ENCODE assay signal across 7 mouse cellular contexts in the genomic region with DNA sequence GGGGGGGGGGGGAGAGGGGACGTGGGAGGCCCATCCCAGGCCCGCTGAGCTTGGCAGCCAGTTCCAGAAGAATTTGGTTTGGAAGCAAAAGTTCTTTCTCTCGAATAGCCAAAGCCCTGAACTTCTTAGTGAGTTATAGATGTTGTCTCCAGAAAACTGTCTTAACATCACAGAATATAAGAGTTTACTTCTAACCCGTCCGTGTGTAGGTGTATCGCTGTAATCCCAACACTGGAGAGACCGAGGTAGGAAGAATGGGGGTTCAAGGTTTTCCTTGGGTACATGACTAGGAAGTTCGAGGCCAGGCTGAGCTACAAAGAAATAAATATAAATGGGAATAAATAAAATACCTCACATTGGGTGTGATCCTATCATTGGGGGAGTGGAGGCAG. TPM values are rescaled to one million over a fixed set of nuclear protein-coding genes. Genes with fewer than 3 reads are reported as not detected.
DNase-seq lines count a peak whose midpoint lies in the region; ATAC-seq and TF ChIP-seq lines count a peak whose summit lies in the region.

No protein-coding gene starts in this region.

- no peaks in the 10 kb centered on the region for H3K27me3 ChIP-seq in lung, embryonic 14.5 days (ENCODE audit: insufficient read depth, low read length)
- H3K27me3 ChIP-seq in forebrain, embryonic 14.5 days (replicated peaks; ENCODE audit: control insufficient read depth, insufficient read depth, low read length): no peaks in the 10 kb centered on the region
- H3K27me3 ChIP-seq in limb, embryonic 14.5 days (ENCODE audit: control insufficient read depth, insufficient read depth, low read length): no peaks in the 10 kb centered on the region
- H3K27me3 ChIP-seq in stomach, embryonic 15.5 days (replicated peaks): no peaks in the 10 kb centered on the region

- peak overlapping the region; percentile 85 for H3K4me3 ChIP-seq in lung, embryonic 14.5 days (ENCODE audit: low read depth, low read length)
- peak overlapping the region; percentile 86 for H3K4me3 ChIP-seq in forebrain, embryonic 14.5 days (ENCODE audit: low read depth, low read length)
- peak overlapping the region; percentile 88 for H3K4me3 ChIP-seq in limb, embryonic 14.5 days (replicated peaks; ENCODE audit: low read length)
- peak overlapping the region; percentile 98 for H3K4me3 ChIP-seq in stomach, embryonic 15.5 days (replicated peaks)

- TF ChIP-seq CTCF in lung, embryonic 14.5 days (IDR thresholded peaks at IDR 0.05; ENCODE audit: low read depth): no peak

- WGBS in lung, embryonic 14.5 days: 37% methylated on average over 8 of the region's 8 CpGs
- 44% methylated on average over 8 of the region's 8 CpGs for WGBS in forebrain, embryonic 14.5 days
- 49% methylated on average over 7 of the region's 8 CpGs for WGBS in limb, embryonic 14.5 days
- 37% methylated on average over 8 of the region's 8 CpGs for WGBS in stomach, embryonic 15.5 days

- no peak for DNase-seq in lung, embryonic 14.5 days
- no peak for DNase-seq in lung, postnatal 10 days
- DNase-seq in forebrain, embryonic 14.5 days (ENCODE audit: low spot score): no peak
- DNase-seq in limb, embryonic 14.5 days (ENCODE audit: low spot score): no peak
- DNase-seq in urinary bladder, postnatal 25 days (ENCODE audit: low spot score): no peak
- DNase-seq in thymus, adult 18-20 months: no peak

- no peaks in the 10 kb centered on the region for H3K9me3 ChIP-seq in lung, embryonic 14.5 days (ENCODE audit: low read depth, low read length)
- H3K9me3 ChIP-seq in forebrain, embryonic 14.5 days (replicated peaks; ENCODE audit: control insufficient read depth, low read length): no peaks in the 10 kb centered on the region
- H3K9me3 ChIP-seq in limb, embryonic 14.5 days (ENCODE audit: control insufficient read depth, low read length): no peaks in the 10 kb centered on the region
- no peaks in the 10 kb centered on the region for H3K9me3 ChIP-seq in stomach, embryonic 15.5 days

- H3K4me1 ChIP-seq in lung, embryonic 14.5 days (ENCODE audit: insufficient read depth): 0 out of 2 replicates have a peak, but pooled peaks cover 8% of the 10 kb centered on the region
- peaks cover 6% of the 10 kb centered on the region for H3K4me1 ChIP-seq in forebrain, embryonic 14.5 days (ENCODE audit: control insufficient read depth, insufficient read depth, low read length)
- peaks cover 12% of the 10 kb centered on the region for H3K4me1 ChIP-seq in limb, embryonic 14.5 days (ENCODE audit: control insufficient read depth, insufficient read depth, low read length)
- H3K4me1 ChIP-seq in stomach, embryonic 15.5 days: peaks cover 11% of the 10 kb centered on the region; the same call in 1 of the 2 replicates

- peak overlapping the region; percentile 47 for H3K4me2 ChIP-seq in lung, embryonic 14.5 days
- peak overlapping the region; percentile 66 for H3K4me2 ChIP-seq in forebrain, embryonic 14.5 days (ENCODE audit: low read length)
- H3K4me2 ChIP-seq in limb, embryonic 14.5 days (replicated peaks; ENCODE audit: low read depth, low read length, severe bottlenecking): peak overlapping the region; percentile 35
- peak overlapping the region; percentile 41 for H3K4me2 ChIP-seq in stomach, embryonic 15.5 days

- ATAC-seq in lung, embryonic 14.5 days (ENCODE audit: insufficient read depth): peak; percentile 18
- peak; percentile 29 for ATAC-seq in forebrain, embryonic 14.5 days
- ATAC-seq in limb, embryonic 14.5 days (ENCODE audit: low FRiP score, low read depth): no peak
- ATAC-seq in stomach, embryonic 15.5 days (ENCODE audit: insufficient read depth, low FRiP score, low read depth): no peak

- no peak overlapping the region for H3K27ac ChIP-seq in lung, embryonic 14.5 days (ENCODE audit: low read depth)
- H3K27ac ChIP-seq in forebrain, embryonic 14.5 days (ENCODE audit: low read depth, low read length): no peak overlapping the region
- no peak overlapping the region for H3K27ac ChIP-seq in limb, embryonic 14.5 days (replicated peaks; ENCODE audit: low read depth, low read length)
- H3K27ac ChIP-seq in stomach, embryonic 15.5 days: no peak overlapping the region

- 0 out of 2 replicates have a peak overlapping the region, but pooled peaks have one; percentile 87 for H3K9ac ChIP-seq in lung, embryonic 14.5 days
- H3K9ac ChIP-seq in forebrain, embryonic 14.5 days (ENCODE audit: low read length): no peak overlapping the region
- 0 out of 2 replicates have a peak overlapping the region, but pooled peaks have one; percentile 91 for H3K9ac ChIP-seq in limb, embryonic 14.5 days (ENCODE audit: low read depth, low read length, severe bottlenecking)
- H3K9ac ChIP-seq in stomach, embryonic 15.5 days: no peak overlapping the region

- H3K36me3 ChIP-seq in lung, embryonic 14.5 days (ENCODE audit: insufficient read depth): 0 out of 2 replicates have a peak, but pooled peaks cover 3% of the 10 kb centered on the region
- H3K36me3 ChIP-seq in forebrain, embryonic 14.5 days (ENCODE audit: control insufficient read depth, insufficient read depth, low read length): peaks cover 4% of the 10 kb centered on the region
- H3K36me3 ChIP-seq in limb, embryonic 14.5 days (ENCODE audit: control insufficient read depth, insufficient read depth, low read length): 0 out of 2 replicates have a peak, but pooled peaks cover 3% of the 10 kb centered on the region
- H3K36me3 ChIP-seq in stomach, embryonic 15.5 days: no peaks in the 10 kb centered on the region

- TF ChIP-seq POLR2A in limb, embryonic 14.5 days (IDR thresholded peaks at IDR 0.05; ENCODE audit: borderline replicate concordance, extremely low read depth, insufficient read depth, insufficient read length): no peak

RNA-seq across cellular contexts. Expression of a gene that starts 0.4 kb away (rescaled TPM):
- polyA plus RNA-seq in lung, embryonic 14.5 days (2014; fragmentation: Nextera tagmentation; extraction: Ambion mirVana): 53.6 and 53.8 TPM in 2 replicates
- polyA plus RNA-seq in forebrain, embryonic 14.5 days (2014; fragmentation: Nextera tagmentation; extraction: Ambion mirVana): 74.3 and 81.8 TPM in 2 replicates
- 21.1 and 24.0 TPM in 2 replicates for polyA plus RNA-seq in limb, embryonic 14.5 days (2012; rRNA removed)
- 57.6 and 61.4 TPM in 2 replicates for polyA plus RNA-seq in limb, embryonic 14.5 days (2014; fragmentation: Nextera tagmentation; extraction: Ambion mirVana)
- 64.6 and 66.9 TPM in 2 replicates for polyA plus RNA-seq in stomach, embryonic 15.5 days (2015; fragmentation: Nextera tagmentation; extraction: Ambion mirVana)

RNA-seq across cellular contexts. Expression of a gene that starts 17.3 kb away (rescaled TPM):
- polyA plus RNA-seq in lung, embryonic 14.5 days (2014; fragmentation: Nextera tagmentation; extraction: Ambion mirVana): 10.5 and 19.0 TPM in 2 replicates
- 13.7 and 22.1 TPM in 2 replicates for polyA plus RNA-seq in forebrain, embryonic 14.5 days (2014; fragmentation: Nextera tagmentation; extraction: Ambion mirVana)
- polyA plus RNA-seq in limb, embryonic 14.5 days (2012; rRNA removed): 4.6 and 28.3 TPM in 2 replicates
- 12.7 and 14.4 TPM in 2 replicates for polyA plus RNA-seq in limb, embryonic 14.5 days (2014; fragmentation: Nextera tagmentation; extraction: Ambion mirVana)
- polyA plus RNA-seq in stomach, embryonic 15.5 days (2015; fragmentation: Nextera tagmentation; extraction: Ambion mirVana): 9.6 and 36.0 TPM in 2 replicates

RNA-seq across cellular contexts. Expression of a gene that starts 36.9 kb away (rescaled TPM):
- polyA plus RNA-seq in lung, embryonic 14.5 days (2014; fragmentation: Nextera tagmentation; extraction: Ambion mirVana): 262 and 275 TPM in 2 replicates
- 1,214 and 1,274 TPM in 2 replicates for polyA plus RNA-seq in forebrain, embryonic 14.5 days (2014; fragmentation: Nextera tagmentation; extraction: Ambion mirVana)
- polyA plus RNA-seq in limb, embryonic 14.5 days (2012; rRNA removed): 335 and 359 TPM in 2 replicates
- 268 and 314 TPM in 2 replicates for polyA plus RNA-seq in limb, embryonic 14.5 days (2014; fragmentation: Nextera tagmentation; extraction: Ambion mirVana)
- polyA plus RNA-seq in stomach, embryonic 15.5 days (2015; fragmentation: Nextera tagmentation; extraction: Ambion mirVana): 294 and 352 TPM in 2 replicates

Comparison
In these comparisons a context has a peak if more than half of its experiments do, and no peak if none do; other contexts are left out.
1. ATAC-seq: peak in lung, embryonic 14.5 days (single experiment) and forebrain, embryonic 14.5 days (single experiment); none in limb, embryonic 14.5 days (single experiment) and stomach, embryonic 15.5 days (single experiment).
2. H3K9ac ChIP-seq: peak in lung, embryonic 14.5 days (single experiment) and limb, embryonic 14.5 days (single experiment); none in forebrain, embryonic 14.5 days (single experiment) and stomach, embryonic 15.5 days (single experiment).
3. Peak in every context shown above with its lines, with median percentiles within 50 percentile points of each other: H3K4me2 ChIP-seq and H3K4me3 ChIP-seq.